Mouse (Mus musculus): ENCODE data around the gene Cabp4. TPM values are rescaled to one million over a fixed set of nuclear protein-coding genes. Genes with fewer than 3 reads are reported as not detected.

The Cabp4 gene
- total RNA-seq (2012; rRNA removed) (2.8 and 3.3 TPM in 2 replicates), total RNA-seq (2014; rRNA removed) (6.4 and 6.9 TPM in 2 replicates), polyA plus RNA-seq (2012; ENCODE audit: insufficient read length, low read depth) (11.8 and 14.7 TPM in 2 replicates)

GRCm38 (mm10) chr19:4143759-4144268 lies at the start of gene Cabp4:
Cabp4 (minus strand) TSS chr19:4144033.
- no peaks in the 10 kb centered on the region for H3K27me3 ChIP-seq (replicated peaks)
- DNase-seq (ENCODE audit: extremely low read depth): peak; percentile 29
- peak within 1 kb of the TSS; percentile 47 for H3K9ac ChIP-seq (ENCODE audit: insufficient read depth, low read depth)
- peak within 1 kb of the TSS; percentile 90 for H3K27ac ChIP-seq (ENCODE audit: insufficient read depth, low read depth)
- peaks cover 41 to 88% of the 10 kb centered on the region in 2 experiments for H3K4me1 ChIP-seq (ENCODE audit: control insufficient read depth in 1 of 2, insufficient read depth in 2 of 2)
- H3K4me2 ChIP-seq (ENCODE audit: insufficient read depth, low read depth, poor library complexity, severe bottlenecking): peak within 1 kb of the TSS; percentile 5; the same call in 1 of the 2 replicates
- peaks cover 0 to 34% of the 10 kb centered on the region in 2 experiments for H3K36me3 ChIP-seq (replicated peaks in 1 of 2; ENCODE audit: control insufficient read depth in 1 of 2, insufficient read depth in 1 of 2, low read length in 1 of 2)
- dilution Hi-C loops (cut with MboI; ENCODE audit: extremely low pct_ligation_motif_present, extremely low pct_unique_long_range_greater_than_20kb, low sequenced_read_pairs) (no loop called here), in situ Hi-C loops (cut with MboI; ENCODE audit: low pct_ligation_motif_present, low pct_unique_long_range_greater_than_20kb, low sequenced_read_pairs) (no loop called here)
- peaks cover 6% of the 10 kb centered on the region for H3K79me2 ChIP-seq (replicated peaks; ENCODE audit: control insufficient read depth, extremely low read depth, insufficient read depth, poor library complexity, severe bottlenecking)
- peaks cover 5% of the 10 kb centered on the region for H3K9me3 ChIP-seq (replicated peaks; ENCODE audit: low read length)
- peak within 1 kb of the TSS in 2 of 3 experiments; percentile 9 to 57 for H3K4me3 ChIP-seq (replicated peaks in 1 of 3; ENCODE audit: low read depth in 2 of 3, low read length in 2 of 3, poor library complexity in 1 of 3)
- TF ChIP-seq E2F4 (IDR thresholded peaks at IDR 0.05; ENCODE audit: insufficient replicate concordance, low read depth, low read length) (no peak), ZC3H11A (IDR thresholded peaks at IDR 0.05; ENCODE audit: low read depth, low read length) (no peak), MXI1 (IDR thresholded peaks at IDR 0.05; ENCODE audit: low read depth, low read length) (no peak), NELFE (IDR thresholded peaks at IDR 0.05; ENCODE audit: low read depth, low read length) (no peak), POLR2A (IDR thresholded peaks at IDR 0.05; ENCODE audit: low read depth, low read length) (no peak), MYC (IDR thresholded peaks at IDR 0.05; ENCODE audit: low read depth, low read length) (no peak), HCFC1 (IDR thresholded peaks at IDR 0.05; ENCODE audit: low read depth, low read length) (no peak), ZKSCAN1 (IDR thresholded peaks at IDR 0.05; ENCODE audit: borderline replicate concordance, low read depth, low read length) (no peak), ELF1 (IDR thresholded peaks at IDR 0.05; ENCODE audit: low read depth, low read length) (0 out of 2 replicates have a peak, but pooled peaks have one; percentile 26), IRF4 (IDR thresholded peaks at IDR 0.05; ENCODE audit: low read depth, low read length) (peak; percentile 53; the same call in 1 of the 2 replicates), PAX5 (IDR thresholded peaks at IDR 0.05; ENCODE audit: low read length) (no peak), EP300 (IDR thresholded peaks at IDR 0.05; ENCODE audit: low read length) (peak; percentile 50), RAD21 (IDR thresholded peaks at IDR 0.05; ENCODE audit: low read depth, low read length) (no peak), JUND (conservative IDR thresholded peaks at IDR 0.05; ENCODE audit: low read depth, low read length) (no peak), JUN (IDR thresholded peaks at IDR 0.05; ENCODE audit: insufficient read depth, low read depth, low read length) (no peak), NRF1 (IDR thresholded peaks at IDR 0.05; ENCODE audit: low read depth, low read length) (0 out of 2 replicates have a peak, but pooled peaks have one; percentile 1), CHD2 (IDR thresholded peaks at IDR 0.05; ENCODE audit: low read length) (no peak), SMC3 (IDR thresholded peaks at IDR 0.05; ENCODE audit: low read depth, low read length) (no peak), SIN3A (IDR thresholded peaks at IDR 0.05; ENCODE audit: low read length) (no peak), GABPA (IDR thresholded peaks at IDR 0.05; ENCODE audit: insufficient replicate concordance, low read depth, low read length) (no peak), TCF12 (IDR thresholded peaks at IDR 0.05; ENCODE audit: low read depth, low read length) (no peak), BHLHE40 (IDR thresholded peaks at IDR 0.05; ENCODE audit: low read depth, low read length) (no peak), POLR2AphosphoS2 (IDR thresholded peaks at IDR 0.05; ENCODE audit: low read depth, low read length) (no peak), MAFK (IDR thresholded peaks at IDR 0.05; ENCODE audit: insufficient replicate concordance, low read length) (no peak), MAZ (IDR thresholded peaks at IDR 0.05; ENCODE audit: low read depth, low read length) (no peak), KAT2A (IDR thresholded peaks at IDR 0.05; ENCODE audit: insufficient replicate concordance, low read length) (no peak), CTCF (conservative IDR thresholded peaks at IDR 0.05 in 1 of 2, IDR thresholded peaks at IDR 0.05 in 1 of 2; ENCODE audit: low read depth in 2 of 2, low read length in 2 of 2) (no peak), RCOR1 (conservative IDR thresholded peaks at IDR 0.05; ENCODE audit: low read depth, low read length) (no peak)

Data from CH12.LX (cell line).